Mouse (Mus musculus) testis, adult 10 weeks (tissue): ENCODE data around the gene Wbp1. TPM values are rescaled to one million over a fixed set of nuclear protein-coding genes. Genes with fewer than 3 reads are reported as not detected.

Experiments used
- polyA plus RNA-seq: library from polyadenylated mRNA; stranded (reverse); fragments of 350-450 nt; fragmentation: Illumina TruSeq; extraction: RNeasy Lipid Tissue Mini Kit (QIAGEN cat#74804); gene quantifications from one replicate; pipeline ENCODE4 v1.2.3, GENCODE M21; 2014; ENCODE audit warnings: low read depth, low replicate concordance

Wbp1 gene
- polyA plus RNA-seq, result 3.4 TPM

GRCm38 (mm10) chr6:83120930-83121862 lies at the start of gene Wbp1:
Gene Wbp1, minus strand, starts transcription at chr6:83121559.

GRCm38 (mm10) chr6:83165607-83166242 lies 44.4 kb upstream of the Wbp1 start, which contains the start of gene Dctn1:
Gene Dctn1, plus strand, starts transcription at chr6:83165920.

GRCm38 (mm10) chr6:83156259-83156684 lies 34.9 kb upstream of the Wbp1 start, which contains the start of the genes Wdr54 and 1700003E16Rik:
Gene Wdr54, minus strand, starts transcription at chr6:83156397.
Gene 1700003E16Rik, plus strand, starts transcription at chr6:83156404.

GRCm38 (mm10) chr6:83134951-83135513 lies 13.7 kb upstream of the Wbp1 start, which contains the start of gene Rtkn:
Gene Rtkn, plus strand, starts transcription at chr6:83135463.

DNA sequence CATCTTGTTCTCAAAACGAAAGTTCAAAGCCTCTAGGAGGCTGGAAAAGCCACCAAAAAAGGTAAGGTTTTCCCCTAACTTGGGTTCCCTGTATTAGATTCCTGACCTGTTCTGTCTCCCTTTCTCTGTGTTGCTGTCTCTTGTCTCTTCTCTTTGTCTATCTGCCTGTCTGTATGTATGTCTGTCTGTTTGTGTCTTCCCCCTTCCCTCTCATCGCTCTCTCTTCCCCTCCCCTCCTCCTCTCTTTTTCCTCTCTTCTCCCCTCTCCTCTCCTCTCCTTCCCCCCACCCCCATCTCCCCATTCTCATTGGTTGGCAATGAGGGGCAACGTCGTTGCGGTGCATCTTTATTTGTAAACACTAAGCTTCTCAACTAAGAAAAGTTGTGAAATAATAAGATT lies 4.0 kb upstream of the Wbp1 start, which contains the start of gene Ino80b:
Gene Ino80b (minus strand): TSS at position 101 of the 400 bp plus-strand sequence.

GRCm38 (mm10) chr6:83115011-83115671 lies 6.2 kb downstream of the Wbp1 start, which contains the start of gene Mogs:
Gene Mogs, plus strand, starts transcription at chr6:83115496.

DNA sequence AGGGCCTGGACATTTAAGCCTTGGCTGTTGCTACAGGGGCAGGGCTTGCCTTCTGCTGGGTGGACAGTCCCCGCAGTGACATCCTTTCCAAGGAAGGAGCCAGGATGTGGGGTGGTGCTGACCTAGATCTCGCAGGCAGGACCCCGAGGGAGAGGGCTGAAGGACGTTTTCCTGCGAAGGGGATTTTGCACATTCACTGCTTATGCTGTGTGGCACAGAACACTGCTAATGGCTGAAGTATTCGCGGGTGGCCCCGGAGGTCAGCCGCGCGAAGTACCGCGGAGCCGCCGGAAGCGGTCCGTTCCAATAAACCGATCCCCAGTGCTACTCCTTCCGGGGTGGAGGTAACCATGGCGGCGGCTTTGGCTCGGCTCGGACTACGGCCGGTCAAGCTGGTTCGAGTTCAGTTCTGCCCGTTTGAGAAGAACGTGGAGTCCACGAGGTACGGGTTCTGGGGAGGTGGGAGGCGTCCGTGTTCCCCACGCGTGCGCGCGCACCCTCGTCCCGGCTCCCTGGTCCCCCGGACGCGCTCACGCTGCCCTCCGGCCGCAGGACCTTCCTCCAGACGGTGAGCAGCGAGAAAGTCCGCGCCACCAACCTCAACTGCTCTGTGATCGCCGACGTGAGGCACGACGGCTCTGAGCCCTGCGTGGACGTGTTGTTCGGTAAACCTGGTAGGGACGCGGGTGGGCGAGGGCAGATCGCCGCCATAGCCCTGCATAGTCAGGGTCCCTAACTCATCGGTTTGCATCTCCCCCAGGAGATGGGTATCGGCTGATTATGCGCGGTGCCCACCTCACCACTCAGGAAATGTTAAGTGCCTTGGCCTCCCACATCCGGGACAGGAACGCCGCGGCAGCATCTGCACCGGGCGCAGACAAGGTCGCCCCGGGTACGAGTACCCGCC lies 12.3 kb downstream of the Wbp1 start, which contains the start of gene Mrpl53:
Gene Mrpl53 (plus strand): TSS at position 279 of the 907 bp plus-strand sequence.

DNA sequence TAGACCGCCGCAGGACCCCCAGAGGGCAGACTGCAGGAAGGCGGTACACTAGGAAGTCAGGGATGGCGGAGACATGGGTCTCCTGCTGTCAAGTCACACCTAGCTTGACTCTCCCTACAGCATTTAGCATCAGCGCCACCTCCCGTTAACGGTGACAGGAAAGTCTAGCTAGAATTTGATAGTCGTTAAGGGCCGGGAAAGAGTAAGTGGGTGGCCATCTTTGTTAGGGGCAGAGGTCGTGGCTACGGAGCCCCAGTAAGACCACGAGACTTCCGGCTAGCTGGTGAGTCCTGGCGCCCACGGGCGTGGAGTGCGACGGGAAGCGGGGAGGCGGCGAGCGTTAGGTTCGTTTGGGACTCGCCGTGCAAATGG lies 20.1 kb downstream of the Wbp1 start, which contains the start of the genes Ccdc142 and Gm42688:
Gene Ccdc142 (plus strand): TSS at position 286 of the 372 bp plus-strand sequence.
Gene Gm42688 (plus strand): TSS at position 302 of the 372 bp plus-strand sequence.

DNA sequence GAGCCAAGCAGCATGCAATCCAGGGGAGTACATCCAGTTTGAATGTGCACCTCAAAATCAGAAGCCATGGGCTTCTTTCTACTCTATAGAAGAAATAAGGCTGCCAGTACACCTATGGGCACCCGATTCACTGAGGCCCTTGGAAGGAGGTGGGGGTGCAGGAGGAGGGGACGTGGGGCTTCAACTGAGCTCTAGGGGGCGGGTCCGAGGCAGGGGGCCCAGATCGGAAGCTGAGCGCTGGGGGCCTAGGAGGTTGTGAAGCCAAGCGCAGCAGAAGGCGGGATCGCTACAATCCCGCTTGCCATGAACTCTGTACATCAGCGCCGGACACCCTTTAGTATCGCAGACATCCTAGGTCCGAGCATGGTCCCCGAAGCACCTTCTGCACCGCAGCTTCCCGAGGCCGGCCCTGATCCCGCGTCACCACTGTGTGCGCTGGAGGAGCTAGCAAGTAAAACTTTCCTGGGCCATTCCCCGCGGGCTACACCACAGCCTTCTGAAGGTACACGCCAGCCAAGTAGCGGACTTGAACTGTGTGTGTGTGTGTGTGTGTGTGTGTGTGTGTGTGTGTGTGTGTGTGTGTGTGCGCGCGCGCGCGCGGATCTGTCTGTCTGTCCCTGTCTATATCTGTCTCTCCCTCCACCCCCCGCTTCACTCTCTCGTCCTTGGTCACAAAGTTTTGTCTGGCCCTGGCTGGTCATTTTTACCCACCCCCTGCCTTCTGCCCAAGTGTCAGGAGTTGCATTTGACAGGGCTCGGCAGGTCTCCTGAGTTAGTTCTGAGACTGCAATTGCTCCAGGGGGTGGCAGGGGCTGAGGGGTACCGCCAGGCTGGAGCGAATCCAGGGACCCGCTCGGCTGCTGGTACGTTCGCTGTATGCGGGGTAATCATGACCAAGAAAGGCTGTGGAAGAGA lies 35.0 kb downstream of the Wbp1 start, which contains the start of gene Lbx2:
Gene Lbx2 (plus strand): TSS at position 247 of the 915 bp plus-strand sequence.

GRCm38 (mm10) chr6:83077630-83078323 lies 43.6 kb downstream of the Wbp1 start, which contains the start of gene Pcgf1:
Gene Pcgf1, plus strand, starts transcription at chr6:83077869.

GRCm38 (mm10) chr6:83070247-83070310 lies 51.3 kb downstream of the Wbp1 start, which contains the start of gene Tlx2:
Gene Tlx2, minus strand, starts transcription at chr6:83070293.

Other genes starting within 250 kb of the Wbp1 start
- 0.15 TPM for gene Sema4f, start 181.8 kb downstream of the Wbp1 start, polyA plus RNA-seq
- 28.5 TPM for gene M1ap, start 174.7 kb downstream of the Wbp1 start, polyA plus RNA-seq
- not detected for gene Dok1, start 88.1 kb downstream of the Wbp1 start, polyA plus RNA-seq
- 0.42 TPM for gene Loxl3, start 87.4 kb downstream of the Wbp1 start, polyA plus RNA-seq
- 6.2 TPM for gene Aup1, start 67.0 kb downstream of the Wbp1 start, polyA plus RNA-seq
- 2.4 TPM for gene Htra2, start 66.3 kb downstream of the Wbp1 start, polyA plus RNA-seq
- gene Dqx1, start 63.7 kb downstream of the Wbp1 start, polyA plus RNA-seq, result 0.08 TPM
- gene Tlx2, start 51.3 kb downstream of the Wbp1 start, polyA plus RNA-seq, result not detected
- 13.1 TPM for gene Pcgf1, start 43.7 kb downstream of the Wbp1 start, polyA plus RNA-seq
- not detected for gene Lbx2, start 35.2 kb downstream of the Wbp1 start, polyA plus RNA-seq
- gene Ccdc142, start 20.0 kb downstream of the Wbp1 start, polyA plus RNA-seq, result not detected
- gene Gm42688, start 19.9 kb downstream of the Wbp1 start, polyA plus RNA-seq, result 2.6 TPM
- 46.1 TPM for gene Mrpl53, start 12.5 kb downstream of the Wbp1 start, polyA plus RNA-seq
- 0.87 TPM for gene Mogs, start 6.1 kb downstream of the Wbp1 start, polyA plus RNA-seq
- gene Ino80b, start 3.9 kb upstream of the Wbp1 start, polyA plus RNA-seq, result 1.1 TPM
- 0.28 TPM for gene Rtkn, start 13.9 kb upstream of the Wbp1 start, polyA plus RNA-seq
- gene Wdr54, start 34.8 kb upstream of the Wbp1 start, polyA plus RNA-seq, result 1.5 TPM
- gene 1700003E16Rik, start 34.8 kb upstream of the Wbp1 start, polyA plus RNA-seq, result 2.4 TPM
- gene Dctn1, start 44.4 kb upstream of the Wbp1 start, polyA plus RNA-seq, result 11.3 TPM
- 0.66 TPM for gene Slc4a5, start 98.3 kb upstream of the Wbp1 start, polyA plus RNA-seq
- gene Mthfd2, start 204.3 kb upstream of the Wbp1 start, polyA plus RNA-seq, result 13.1 TPM
- 55.4 TPM for gene Mob1a, start 204.5 kb upstream of the Wbp1 start, polyA plus RNA-seq
- 85.7 TPM for gene Bola3, start 227.6 kb upstream of the Wbp1 start, polyA plus RNA-seq